Mouse (Mus musculus) MEL-GATA-1-ER (cell line): ENCODE measurements around the gene BC024978.
A peak's percentile ranks its signal among the peaks of the same experiment; 100 is the strongest.

ENCODE experiments used
- DNase-seq: peaks from one replicate; pipeline ENCODE4 v3.0.0-alpha.2; 2012; ENCODE audit warnings: low read depth; ENCODE audit errors: extremely low read depth

BC024978 gene

DNA sequence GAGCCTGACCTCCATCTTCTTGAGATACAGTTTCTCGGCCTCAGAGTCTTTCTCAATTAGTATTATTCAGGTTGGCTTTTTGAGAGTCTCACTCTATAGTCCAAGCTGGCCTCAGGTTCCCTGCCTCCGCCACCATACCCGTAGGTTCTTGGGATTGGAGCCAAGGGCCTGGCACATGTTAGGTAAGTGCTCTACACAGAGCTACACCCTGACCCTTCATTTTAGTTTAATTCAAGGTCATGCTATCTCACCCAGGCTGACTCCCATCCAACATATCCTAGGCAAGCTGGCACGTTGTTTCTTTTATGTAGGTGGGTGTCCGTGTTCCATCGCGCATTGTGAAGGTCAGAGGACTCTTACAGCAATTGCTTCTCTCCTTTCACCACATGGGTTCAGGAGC is 20.7 kb upstream of the BC024978 start:
- DNase-seq = no peak

DNA sequence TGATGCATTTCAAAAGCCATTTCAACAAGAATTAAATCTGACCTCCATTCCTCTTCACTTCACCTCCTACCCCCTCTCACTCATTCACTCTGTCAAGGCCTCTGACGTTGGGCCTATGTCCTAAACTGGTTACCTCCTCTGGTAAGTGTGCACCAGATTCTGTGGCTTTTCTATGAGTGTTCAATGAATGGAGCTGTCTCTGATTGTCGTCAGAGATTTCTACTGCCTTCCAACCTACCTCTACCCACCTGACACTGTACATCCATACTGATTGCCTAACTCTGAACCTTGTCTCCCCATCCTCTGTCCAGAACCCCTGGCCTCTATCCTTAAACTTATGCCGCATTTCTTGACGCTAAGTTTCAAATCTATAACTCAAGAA is 17.6 kb upstream of the BC024978 start:
- no peak for DNase-seq

DNA sequence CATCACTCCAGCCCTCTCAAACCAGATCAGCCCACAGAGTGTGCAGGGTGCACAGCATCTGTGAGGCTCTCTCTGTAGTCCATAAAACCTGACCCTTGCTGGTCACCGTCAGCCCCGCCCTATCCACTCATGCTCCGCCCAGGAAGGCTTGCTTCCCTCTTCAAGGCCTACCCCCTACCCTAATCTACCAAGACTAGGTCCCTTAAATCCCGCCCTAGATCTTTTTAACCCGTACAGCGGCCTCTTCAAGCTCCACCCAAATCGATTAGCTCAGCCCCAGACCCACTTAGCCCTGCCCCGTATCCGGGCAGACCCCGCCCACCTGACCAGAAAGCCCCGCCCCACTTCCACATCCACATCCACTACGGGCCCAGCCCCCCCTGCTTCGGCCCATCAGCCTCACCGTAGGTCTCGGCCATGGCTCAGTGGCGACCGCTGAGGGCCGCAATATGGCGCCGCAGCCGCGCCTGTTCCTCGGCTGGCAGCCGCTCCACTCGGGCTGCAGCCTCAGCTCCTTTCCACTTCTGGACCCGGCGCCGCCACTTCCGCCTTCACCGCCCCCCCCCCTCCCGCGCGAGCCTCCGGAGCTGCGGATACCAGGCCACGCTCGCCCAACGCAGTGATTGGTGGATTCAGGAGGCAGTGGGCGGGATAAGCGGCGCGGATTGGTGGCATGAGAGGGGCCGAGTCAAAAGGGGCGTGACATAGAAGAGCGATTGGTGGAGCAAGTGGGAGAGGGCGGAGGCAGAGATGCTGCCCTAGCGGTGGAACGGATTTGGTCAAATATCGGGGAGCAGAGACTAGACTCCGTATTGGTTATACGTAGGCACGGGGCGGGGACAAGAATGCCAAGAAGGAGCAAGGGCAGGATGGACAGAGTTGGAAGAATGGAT is 17.0 kb upstream of the BC024978 start, which contains the start of gene Rab4b:
TSS of gene Rab4b (minus strand) at position 573 of the 893 bp plus-strand sequence.
- peak; percentile 97 for DNase-seq

DNA sequence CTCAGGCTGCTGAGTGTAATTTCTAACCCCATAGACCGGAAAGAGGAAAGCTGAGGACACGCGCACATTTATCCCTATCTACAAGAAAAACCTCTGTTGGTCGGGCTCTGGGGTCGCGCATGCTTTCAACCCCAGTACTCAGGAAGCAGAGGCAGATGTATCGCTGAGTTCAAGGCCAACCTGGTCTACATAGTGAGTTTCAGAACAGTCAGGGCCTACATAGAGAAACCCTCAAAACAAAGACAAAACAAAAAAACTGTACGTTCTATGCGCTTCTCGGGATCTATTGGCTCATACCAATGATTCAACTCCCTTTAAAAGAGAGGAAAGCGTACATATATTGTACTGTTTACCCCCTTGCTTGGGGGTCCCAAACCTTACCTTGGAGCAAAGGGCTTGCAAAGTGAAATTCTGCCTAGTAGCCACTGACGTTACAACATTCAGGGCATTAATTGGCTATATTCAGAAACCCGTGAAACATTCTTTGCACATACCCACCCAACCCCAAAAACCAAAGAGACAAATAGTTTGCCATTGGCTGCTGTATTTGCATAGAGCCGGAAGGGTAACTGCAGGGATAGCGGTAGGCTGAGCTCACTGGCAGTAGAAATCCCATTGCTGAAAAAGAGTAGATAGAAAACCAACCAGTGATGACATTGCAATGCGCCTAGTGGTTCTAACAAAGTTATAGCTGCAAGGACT is 16.2 kb upstream of the BC024978 start:
- peak; percentile 39 for DNase-seq

DNA sequence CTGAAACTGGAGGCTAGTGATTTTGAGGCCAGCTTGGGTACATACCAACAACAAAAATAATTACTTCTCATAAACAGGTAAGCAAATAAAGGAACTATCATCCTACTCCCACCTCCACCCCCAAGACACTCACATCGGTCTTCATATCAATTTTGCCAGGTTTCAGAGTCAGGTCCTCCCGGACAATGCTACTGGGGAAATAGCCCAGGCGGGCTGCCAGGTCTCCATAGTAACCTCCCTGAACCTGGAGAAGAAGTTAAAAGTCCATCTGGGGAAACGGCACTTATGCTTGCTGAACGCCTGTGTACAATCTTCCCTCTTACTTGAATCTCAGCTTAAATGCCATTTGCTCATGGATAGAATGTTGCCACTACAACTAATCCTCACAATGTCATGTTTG is 15.5 kb upstream of the BC024978 start:
- DNase-seq = no peak

DNA sequence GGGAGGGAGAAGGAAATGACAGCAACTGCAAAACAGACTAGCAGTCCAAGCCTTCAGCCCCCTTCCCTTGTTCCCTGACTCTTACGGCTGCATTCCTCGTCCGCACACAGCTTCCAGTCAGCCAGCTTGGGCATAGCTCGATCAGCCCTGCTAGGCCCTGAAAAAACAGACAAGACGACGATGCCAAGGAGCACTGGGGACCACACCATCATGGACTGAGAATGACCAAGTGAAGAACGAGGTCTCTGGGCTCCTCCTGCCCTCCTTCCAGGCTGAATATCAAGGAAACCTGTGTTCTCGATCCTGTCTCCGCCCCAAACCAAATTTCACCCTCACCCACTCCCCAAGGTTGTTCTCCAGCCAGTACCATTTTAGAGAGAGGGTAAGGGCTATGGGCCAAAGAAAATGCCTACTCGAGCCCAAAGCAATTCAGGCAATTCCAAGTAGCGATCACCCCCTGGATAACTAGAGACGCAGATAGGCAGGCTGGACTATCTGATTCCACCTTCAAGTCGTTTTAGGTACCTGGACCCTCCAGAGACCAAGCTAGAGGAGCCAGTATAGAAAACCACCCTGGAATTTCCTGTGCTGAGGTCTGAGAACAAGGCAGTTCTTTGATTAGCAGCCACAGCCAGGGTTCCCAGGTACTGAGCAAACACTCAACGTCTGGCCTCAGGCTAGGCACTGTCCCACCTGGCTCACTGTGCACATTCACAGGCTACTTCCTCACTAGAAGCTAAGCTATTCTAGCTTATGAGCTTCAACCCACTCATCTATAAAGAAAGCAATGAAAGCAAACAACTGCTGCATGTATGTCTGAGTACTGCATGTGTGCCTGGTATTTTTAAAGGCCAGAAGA is 14.5 kb upstream of the BC024978 start, which contains the start of the genes Gm21983 and Mia:
TSS of gene Gm21983 (minus strand) at position 250 of the 859 bp plus-strand sequence.
TSS of gene Mia (minus strand) at position 321 of the 859 bp plus-strand sequence.
- no peak for DNase-seq

DNA sequence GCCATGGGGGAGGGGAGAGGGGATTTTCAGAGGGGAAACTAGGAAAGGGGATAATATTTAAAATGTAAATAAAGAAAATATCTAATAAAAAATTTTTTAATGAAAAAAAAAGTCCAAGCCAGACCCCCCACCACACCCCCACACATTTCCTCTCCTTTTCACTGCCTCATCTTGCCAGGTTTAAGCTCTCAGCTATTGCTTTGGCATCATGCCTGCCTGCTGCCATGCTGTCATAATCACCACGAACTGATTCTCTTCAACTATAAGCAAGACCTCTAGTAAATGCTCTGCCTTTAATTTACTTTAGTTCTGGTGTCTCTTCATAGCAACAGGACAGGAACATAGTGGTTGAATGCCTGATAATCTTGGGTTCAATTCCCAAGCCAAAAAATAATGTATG is 13.1 kb upstream of the BC024978 start:
- no peak for DNase-seq

DNA sequence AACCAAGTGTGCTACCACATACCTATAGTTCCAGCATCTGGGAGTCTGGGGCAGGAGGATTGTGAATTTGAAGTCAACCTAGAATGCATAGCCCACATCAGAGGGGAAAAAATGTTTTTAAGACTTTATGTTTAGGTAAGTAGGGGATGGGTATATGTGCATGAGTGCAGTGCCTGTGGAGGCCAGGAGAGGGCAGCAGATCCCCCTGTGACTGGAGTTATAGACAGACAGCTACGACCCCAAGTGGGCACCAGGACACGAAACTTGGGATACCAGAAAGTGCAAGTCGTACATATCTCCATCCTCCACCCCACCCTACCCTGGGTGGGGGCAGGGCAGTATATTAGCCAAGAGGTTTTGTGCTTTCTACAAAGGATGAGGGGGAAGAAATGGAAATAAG is 10.6 kb upstream of the BC024978 start:
- no peak for DNase-seq

DNA sequence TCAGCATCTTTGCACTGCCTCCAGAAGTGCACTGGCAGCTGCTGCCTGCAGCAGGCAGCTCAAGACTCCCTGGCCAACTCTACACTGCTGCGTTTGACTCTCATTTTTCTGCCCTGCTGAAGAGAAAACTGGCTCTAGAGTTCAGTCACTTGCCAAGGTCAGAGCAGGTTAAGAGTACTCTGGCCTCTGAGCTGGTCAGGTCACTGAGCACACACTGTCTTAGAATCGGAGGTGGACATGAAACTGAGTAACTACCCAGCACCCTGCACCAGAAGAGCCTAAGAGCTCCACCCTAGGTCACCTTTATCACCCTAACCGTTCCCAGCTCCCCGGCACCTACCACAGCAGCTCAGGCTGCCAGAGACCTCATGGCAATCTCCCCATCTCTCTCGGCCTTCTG is 9.6 kb upstream of the BC024978 start:
- DNase-seq = no peak

DNA sequence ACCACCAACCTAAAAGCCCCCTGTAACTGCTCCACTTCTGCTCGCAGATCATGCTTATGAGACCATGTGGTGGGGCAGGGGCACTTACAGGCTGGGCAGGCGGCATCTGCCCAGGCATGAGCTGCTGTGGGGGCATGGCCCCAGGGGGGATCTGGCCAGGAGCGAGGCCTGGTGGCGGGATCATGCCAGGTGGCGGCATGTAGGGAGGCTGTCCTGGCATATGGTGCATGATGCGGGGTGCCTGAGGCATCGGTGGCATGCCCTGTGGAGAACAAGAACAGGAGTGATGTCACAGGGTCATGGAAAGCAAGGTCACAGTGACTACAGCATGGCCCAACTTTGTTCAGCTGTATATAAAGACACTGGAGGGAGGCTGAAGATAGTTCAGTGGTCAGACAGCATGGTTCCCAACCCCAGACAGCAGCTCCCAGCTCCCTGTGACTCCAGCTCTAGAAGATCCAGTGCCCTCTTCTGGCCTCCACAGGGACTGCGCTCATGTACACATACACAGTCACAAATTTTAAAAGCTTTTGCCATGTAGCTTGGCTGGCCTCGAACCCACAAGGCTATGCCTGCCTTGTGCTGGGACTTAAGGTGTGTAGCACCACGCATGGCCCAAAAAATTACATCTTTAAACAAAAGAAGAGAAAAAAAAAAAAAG is 6.2 kb upstream of the BC024978 start:
- DNase-seq = no peak

DNA sequence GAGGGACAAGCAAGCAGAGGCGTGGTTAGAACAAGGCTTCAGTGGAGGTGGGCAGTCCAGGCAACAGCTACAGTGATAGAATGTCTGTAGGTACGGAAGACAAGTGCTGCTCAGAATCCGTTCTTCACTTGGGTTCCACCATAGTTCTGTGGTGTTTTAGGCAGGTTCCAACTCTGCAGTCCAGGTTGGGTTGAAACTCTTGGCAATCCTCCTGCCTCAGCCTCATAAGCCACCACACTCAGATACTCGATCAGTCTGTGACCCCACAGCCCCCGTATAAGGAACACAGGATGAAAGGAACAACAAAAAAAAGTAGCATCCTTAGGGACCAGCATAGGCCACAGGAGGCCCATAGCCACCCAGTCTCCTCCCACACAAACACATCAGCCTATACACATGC is 3.1 kb upstream of the BC024978 start:
- no peak for DNase-seq

DNA sequence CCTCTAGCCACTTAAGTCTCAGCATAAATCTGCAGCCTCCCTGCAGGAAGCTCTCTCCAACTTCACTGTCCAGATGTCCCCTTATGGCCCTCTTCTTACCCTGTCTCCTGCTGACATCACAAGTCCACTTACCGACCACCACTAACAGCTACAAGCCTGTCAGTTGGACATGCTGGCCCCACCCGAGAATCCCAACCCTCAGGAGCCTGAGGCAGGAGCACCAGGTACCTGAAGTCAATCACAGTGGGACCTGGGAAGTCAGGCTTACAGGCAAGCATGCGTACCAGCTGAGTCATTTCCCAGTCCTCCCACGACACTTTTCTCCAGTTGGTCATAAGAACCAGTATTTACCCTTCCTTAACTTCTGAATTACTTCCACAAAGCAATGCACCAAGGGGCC is 1.9 kb upstream of the BC024978 start:
- no peak for DNase-seq

DNA sequence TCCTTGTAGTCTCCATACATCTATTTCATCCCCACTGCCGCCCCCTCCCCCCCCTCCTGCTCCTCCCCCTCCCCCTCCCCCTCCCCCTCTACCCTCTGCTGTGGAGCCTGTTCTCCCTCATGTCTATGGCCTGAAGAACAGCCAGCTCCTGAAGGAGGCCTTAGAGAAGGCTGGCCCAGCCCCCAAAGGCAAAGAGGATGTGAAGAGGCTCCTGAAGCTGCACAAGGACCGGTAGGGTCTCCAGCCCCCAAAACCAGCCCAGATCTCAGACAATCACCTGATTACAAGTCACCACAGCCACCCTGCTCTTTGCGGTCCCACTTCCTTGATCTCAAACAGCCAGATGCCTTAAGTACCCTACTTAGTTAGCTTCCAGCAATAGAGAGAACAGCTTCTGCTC is 1.6 kb downstream of the BC024978 start:
- DNase-seq = no peak

DNA sequence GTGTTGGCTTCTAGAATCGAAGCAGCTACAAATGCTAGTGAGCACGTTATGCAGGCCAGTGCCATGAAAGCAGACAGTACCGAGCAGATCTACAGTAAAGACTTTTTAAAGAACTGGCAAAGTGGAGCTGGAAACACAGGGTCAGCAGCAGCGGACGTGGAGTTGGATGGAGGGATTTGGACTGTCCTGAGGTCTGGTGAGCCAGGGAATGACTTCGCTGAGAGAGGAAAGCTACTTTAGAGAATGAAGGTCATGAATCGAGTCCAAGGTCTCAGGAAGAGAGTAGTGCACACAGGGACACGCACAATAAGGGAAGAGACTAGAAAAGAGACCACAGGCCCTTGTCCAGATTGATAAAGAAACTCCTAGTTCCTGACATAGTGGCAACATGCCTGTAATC is 2.1 kb downstream of the BC024978 start:
- no peak for DNase-seq

DNA sequence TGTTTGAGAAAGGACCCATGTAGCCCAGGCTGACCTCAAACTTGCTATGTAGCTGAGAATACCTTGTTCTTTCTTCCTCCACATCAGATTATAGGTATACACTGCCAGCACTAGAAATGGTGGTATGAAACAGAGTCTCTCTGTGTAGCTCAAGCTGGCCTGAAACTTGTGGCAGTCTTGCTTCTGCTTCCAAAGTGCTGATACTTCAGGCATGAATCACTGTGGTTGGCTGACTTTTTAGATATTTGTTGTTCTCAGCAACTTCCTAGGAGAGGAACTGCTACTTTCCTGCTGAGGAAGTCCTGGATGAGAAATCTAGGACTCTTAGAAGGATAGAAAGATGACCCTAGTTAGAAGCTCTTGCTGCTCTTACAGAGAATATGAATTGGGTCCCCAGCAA is 2.8 kb downstream of the BC024978 start:
- no peak for DNase-seq

DNA sequence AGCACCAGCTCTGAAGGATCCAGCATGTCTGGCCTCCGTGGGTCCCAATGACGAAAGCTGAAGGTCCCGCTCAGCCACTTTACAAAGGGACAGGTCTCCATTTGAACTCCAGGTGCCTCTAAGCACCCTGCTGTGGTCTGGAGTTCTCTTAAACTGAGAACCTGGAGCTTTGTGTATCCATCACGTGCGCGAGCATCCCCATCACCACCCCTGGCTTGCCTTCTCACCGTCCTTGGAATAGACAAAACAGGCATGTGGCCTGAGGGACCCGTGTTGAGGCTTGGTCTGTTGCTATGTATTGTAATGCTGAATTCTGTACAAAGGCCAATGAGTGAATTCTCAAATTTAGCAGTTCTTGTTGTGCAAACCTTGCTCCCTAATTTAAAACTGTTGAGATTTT is 3.2 kb downstream of the BC024978 start:
- no peak for DNase-seq

DNA sequence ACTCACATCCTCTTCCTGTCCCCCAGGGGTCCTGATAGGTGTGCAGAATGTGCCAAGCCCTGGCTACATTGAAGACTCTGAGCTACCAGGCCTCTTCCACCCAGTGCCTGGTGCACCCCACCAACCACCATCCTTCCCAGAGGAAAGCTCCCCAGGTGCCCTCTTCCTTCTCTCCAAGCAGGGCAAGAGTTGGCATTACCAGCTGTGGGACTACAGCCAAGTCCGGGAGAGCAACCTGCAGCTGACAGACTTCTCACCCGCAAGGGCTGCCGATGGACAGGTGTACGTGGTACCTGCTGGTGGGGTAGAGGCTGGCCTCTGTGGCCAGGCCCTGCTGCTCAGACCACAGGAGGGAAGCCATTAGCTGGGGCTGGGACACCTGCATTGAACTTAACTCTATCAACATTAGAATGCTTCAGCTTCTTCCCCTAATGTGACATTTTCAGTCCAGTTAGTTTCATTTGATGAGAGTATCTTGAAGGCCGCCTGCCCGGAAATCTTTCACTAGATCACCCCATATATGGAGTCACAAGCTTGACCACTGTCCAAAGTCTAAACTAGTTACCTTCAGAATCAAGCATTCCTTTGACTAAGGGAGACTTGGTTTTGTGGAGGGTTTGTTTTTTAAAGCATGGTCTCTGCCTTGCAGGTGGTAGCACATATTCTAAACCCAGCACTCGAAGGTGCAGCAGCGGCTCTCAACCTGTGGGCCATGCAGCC is 8.3 kb downstream of the BC024978 start:
- no peak for DNase-seq

DNA sequence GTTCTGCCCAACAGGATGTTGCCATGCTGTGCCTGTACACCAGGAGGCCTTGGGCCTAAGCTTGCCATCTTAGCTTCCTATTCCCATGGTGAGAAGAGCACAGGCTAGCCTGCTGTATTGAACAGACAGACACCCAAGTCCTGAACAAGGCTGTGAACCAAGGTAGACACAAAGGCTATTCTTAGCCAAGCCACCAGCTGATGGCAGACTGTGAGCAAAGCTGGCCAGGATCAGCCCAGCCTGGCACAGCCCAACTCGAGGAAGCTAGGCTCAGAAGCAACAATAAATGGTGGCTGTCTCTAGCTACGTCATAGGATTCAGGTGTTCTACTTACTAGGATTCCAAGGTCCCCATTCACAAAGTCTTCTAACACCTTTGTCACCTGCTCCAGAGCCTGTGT is 17.0 kb downstream of the BC024978 start:
- no peak for DNase-seq

DNA sequence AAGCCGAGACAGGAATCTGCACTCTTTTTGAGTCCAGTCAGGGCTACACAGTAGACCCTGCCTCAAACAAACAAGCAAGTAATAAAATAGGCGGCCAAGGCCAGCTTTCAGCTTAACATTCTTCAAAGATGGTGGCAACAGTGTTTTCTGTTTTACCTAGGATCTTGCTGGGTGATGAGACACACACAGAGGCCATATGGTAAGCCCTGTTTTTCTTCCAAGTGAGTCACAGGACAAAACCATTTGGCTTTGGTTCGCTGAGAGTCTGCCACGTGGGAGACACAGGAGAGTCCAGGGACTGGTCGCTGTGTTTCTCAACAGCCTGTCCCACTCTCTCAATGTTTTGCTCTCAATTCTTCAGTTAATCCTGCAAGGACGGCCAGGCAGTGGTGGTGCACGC is 23.0 kb downstream of the BC024978 start:
- DNase-seq = no peak

DNA sequence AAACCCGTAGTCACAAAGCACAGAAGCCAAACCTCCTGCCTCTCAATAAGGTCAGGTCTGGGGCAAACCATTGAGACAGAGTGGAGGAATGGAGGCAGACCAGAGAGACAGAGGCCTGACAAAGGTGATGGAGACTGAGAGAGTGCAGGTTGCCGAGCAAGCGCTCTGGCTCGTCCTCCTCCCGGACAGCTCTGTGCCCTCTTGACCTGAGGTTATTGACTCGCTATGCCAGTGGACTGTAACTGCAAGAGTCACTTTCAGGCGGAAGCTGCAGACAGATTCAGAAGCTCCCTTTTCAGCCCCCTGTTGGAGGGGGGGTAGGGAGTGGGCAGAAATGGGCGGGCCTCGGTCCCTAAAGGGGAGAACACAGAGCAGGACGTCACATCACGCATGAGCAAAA is 24.4 kb downstream of the BC024978 start:
- no peak for DNase-seq
